Mouse (Mus musculus): ENCODE measurements around the gene Sirt4.

DNA sequence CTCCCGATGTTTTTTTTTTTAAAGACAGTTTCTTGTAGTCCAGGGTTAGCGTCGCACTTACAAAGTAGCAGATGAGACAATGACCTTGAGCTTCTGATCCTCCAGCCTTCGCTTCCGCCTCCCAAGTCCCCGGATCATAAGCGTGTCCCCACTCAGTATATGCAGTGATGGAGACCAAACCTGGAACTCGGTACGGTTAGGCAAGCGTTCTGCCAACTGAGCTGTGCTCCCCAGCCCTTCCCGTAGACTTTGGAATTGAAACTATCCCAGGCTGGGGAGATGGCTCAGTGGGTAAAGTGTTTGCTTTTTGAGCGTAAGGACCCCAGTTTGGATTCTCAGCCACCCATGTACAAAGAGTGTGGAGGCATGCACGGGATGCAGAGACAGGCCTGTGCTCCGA lies 28.7 kb upstream of the Sirt4 start:
- TF ChIP-seq CTCF (IDR thresholded peaks at IDR 0.05; ENCODE audit: insufficient read depth, low read depth, low read length) (no peak), POLR2A (IDR thresholded peaks at IDR 0.05; ENCODE audit: insufficient read depth, low read depth, low read length) (no peak)

All from olfactory bulb, adult 2 months (tissue).